Mouse (Mus musculus) c-Kit-negative CD71-positive TER-119-positive erythroid progenitor cells, embryonic 14.5 days (primary cell): ENCODE results near the gene Klhdc7b.
A peak's percentile ranks its signal among the peaks of the same experiment; 100 is the strongest.

Experiments used
- DNase-seq: peaks from one replicate; pipeline ENCODE4 v3.0.0-alpha.2; 2013; ENCODE audit warnings: low read depth, low spot score

Gene Klhdc7b

DNA sequence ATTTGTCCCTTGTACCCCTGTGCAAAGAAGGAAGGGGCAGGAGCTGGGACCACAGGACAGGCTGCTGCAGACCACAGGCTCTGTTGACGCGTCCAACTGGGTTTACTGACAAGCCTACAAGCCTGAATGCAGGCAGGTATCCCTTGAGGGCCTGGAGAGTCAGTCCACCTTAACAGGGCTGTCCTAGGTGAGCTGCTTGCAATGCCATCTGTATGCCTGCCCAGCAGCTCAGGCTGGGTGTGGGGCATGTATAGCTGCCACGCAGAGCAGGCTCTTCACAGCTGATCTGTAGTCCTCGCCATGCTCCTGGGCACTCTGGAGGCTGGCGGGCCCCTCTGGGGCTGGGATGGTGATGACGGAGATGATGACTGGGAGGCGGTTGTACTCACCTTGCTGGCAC lies at the start of gene Klhdc7b:
Gene Klhdc7b (plus strand): TSS at position 301 of the 400 bp plus-strand sequence.
- no peak for DNase-seq

GRCm38 (mm10) chr15:89336422-89336821 lies 48.3 kb upstream of the Klhdc7b start:
- DNase-seq, result no peak

DNA sequence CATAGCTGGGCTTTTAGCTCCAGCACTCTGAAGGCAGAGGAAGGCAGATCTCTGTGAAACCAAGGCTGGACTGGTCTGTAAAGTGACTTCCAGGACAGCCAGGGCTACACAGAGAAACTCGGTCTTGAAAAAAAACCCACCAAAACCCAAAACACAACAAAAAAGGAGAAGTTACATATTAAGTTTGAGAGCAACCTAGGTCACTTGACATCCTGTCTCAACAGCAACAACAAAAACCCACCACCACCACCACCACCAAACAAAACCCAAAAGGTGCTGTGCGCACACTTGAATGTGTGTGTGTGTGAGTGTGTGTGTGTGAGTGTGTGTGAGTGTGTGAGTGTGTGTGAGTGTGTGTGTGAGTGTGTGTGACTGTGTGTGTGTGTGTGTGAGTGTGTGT lies 45.0 kb upstream of the Klhdc7b start:
- DNase-seq, result no peak

DNA sequence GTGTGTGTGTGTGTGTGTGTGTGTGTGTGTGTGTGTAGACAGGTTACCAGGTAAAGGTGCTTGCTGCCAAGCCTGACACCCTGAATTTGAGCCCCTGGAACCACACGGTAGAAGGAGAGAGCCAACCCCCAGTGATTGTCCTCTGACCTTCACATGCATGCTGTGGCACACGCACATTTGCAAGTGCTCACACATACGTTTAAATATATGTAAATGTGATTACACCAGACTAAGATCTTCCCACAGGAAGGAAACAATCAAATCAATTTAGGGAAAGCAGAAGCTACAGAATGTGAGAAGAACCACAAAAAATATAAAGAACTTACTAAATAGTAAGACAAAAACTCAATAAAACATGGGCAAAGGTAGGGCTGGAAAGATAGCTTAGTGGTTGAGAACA lies 44.6 kb upstream of the Klhdc7b start:
- no peak for DNase-seq

DNA sequence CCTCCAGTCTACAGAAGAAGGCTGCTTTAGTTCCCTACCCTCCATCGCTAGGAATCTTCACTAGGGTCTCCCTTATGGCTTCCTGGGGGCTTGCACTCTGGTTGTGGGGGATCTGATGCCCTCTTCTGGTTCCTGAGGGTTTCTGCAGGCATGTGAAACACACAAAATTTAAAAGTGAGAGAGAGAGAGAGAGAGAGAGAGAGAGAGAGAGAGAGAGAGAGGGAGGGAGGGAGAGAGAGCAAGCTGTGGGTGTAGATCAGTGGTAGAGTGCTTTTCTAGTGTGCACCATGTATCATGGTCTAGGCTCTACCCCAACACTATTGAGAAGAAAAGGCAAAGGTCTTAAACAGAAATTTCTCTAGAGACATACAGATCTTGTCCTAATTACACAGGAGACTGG lies 43.0 kb upstream of the Klhdc7b start:
- no peak for DNase-seq

DNA sequence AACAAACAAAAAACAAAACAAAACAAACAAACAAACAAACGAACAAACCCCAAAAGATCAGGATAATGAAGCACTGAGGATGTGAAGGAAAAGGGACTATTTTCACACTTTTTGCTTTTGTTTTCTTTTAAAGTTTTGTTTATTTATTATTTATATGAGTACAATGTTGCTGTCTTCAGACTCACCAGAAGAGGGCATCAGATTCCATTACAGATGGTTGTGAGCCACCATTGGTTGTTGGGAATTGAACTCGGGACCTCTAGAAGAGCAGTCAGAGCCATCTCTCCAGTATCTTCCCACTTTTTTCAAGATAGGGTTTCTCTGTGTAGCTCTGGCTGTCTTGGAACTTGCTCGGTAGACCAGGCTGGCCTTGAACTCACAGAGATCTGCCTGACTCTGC lies 41.4 kb upstream of the Klhdc7b start:
- DNase-seq, result no peak

GRCm38 (mm10) chr15:89350447-89350846 lies 34.3 kb upstream of the Klhdc7b start:
- no peak for DNase-seq

GRCm38 (mm10) chr15:89351302-89351701 lies 33.4 kb upstream of the Klhdc7b start:
- DNase-seq, result no peak

GRCm38 (mm10) chr15:89352054-89352453 lies 32.7 kb upstream of the Klhdc7b start:
- no peak for DNase-seq

DNA sequence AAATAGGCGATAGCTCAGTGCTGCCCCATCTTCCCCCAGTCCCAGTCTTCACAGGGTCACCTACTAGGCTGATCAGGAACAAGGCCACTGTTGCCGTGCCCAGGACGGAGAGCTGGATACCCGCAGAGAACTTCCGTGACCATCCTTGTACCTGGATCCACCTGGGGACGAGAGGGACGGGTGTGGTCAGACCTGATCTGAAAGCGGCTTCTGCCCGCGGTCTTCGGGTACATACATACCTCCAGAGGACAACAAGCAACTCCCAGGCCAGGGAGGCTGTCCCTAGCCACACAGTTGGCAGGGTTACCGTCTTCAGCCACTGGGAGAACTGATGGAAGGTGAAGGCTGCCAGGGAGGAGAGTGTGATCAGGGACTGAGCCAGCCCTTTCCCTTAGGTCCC lies 31.9 kb upstream of the Klhdc7b start:
- no peak for DNase-seq

DNA sequence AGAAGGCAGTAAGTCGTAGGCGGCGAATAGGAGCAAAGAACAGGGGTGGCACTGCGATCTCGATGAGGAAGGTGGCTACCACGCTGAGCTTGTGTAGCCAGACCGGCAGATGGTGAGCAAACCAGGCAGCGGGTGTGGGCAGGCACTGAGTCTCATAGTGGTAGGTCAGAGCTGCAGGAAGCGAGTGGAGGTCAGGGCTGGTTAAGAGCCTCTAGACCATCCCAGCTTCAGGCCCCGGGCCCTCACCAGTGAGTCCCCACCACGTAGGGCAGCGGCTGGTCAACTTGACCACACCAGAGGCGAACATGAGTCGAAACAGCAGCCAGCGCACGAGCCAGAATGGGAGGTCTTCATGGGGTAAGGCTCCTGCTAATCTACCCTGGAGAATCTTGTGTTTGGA lies 30.9 kb upstream of the Klhdc7b start:
- no peak for DNase-seq

DNA sequence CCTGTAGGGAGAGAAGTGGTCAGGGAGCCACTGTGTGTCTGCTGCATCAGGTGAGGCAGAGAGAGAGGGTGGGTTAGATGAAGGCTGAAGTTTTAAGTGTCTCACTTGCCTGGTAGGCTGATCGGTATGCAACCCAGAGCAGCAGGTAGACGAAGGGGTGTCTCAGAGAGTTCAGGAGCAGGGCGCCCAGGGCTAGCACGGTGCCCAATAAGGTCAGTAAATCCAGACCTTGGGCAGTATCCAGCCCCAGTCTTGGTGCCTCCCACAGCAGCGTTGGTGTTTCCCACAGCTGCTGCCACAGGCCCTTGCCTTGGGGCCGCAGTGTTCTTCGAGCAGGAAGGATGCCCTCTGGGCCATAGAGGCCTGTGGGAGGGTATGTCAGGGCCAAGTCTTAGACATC lies 30.3 kb upstream of the Klhdc7b start:
- no peak for DNase-seq

- DNase-seq, result peak; percentile 95
Observed at GRCm38 (mm10) chr15:89355241-89356187, 29.2 kb upstream of the Klhdc7b start, which contains the start of the genes Lmf2 and Ncaph2. TSS of gene Lmf2 (minus strand) at chr15:89355659. TSS of gene Ncaph2 (plus strand) at chr15:89355719.

- peak; percentile 68 for DNase-seq
Observed at GRCm38 (mm10) chr15:89356372-89356771, 28.3 kb upstream of the Klhdc7b start.

GRCm38 (mm10) chr15:89358784-89359183 lies 25.9 kb upstream of the Klhdc7b start:
- no peak for DNase-seq

GRCm38 (mm10) chr15:89363051-89363450 lies 21.7 kb upstream of the Klhdc7b start:
- DNase-seq, result no peak

DNA sequence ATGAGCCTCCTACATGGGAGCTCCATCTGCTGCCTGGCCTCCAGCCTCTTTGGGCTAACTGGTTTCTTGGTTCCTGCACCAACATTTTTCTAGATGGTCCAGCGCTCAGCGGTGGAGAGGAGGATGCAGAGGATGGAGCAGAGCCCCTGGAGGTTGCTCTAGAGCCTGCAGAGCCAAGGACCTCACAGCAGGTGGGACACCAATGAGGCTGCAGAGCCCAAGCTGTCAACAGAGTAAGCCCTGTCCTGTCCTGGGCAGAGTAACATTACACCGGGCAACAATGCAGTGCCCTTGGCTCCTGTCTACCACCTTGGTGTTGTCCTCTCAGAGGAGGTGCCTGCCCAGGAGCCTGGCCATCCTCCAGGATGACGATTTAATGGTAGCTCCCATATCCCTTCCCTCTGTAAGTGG lies 19.6 kb upstream of the Klhdc7b start:
- DNase-seq, result no peak

GRCm38 (mm10) chr15:89372068-89372467 lies 12.6 kb upstream of the Klhdc7b start:
- DNase-seq, result no peak

GRCm38 (mm10) chr15:89372536-89372935 lies 12.2 kb upstream of the Klhdc7b start:
- no peak for DNase-seq

- peak; percentile 68 for DNase-seq
Observed at GRCm38 (mm10) chr15:89373027-89373761, 11.5 kb upstream of the Klhdc7b start.

- DNase-seq, result peak; percentile 76
Observed at GRCm38 (mm10) chr15:89373762-89374248, 10.9 kb upstream of the Klhdc7b start, which contains the start of gene Sco2. TSS of gene Sco2 (minus strand) at chr15:89373846.

DNA sequence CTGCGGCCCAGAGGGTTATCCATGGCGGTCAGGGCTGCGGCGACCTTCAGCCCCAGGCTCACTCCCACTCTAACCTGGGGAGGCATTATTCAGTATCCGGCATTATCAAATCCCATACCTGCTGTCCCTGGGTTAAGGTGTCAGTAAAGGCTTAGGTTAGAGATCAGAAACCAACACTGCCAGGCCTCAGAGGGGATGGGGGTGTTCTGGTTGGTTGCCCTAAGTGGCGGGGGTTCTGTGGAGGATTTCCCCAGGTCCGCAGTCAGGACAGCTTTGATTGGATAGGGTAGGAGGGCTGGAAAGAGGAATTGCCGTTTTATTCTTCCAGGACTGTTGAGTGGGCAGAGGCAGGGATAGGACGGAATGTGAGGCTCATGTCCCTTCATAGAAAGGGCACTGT lies 10.4 kb upstream of the Klhdc7b start:
- no peak for DNase-seq
